Mouse (Mus musculus): ENCODE data around the gene Scn1b. TPM values are rescaled to one million over a fixed set of nuclear protein-coding genes. Genes with fewer than 3 reads are reported as not detected.

Gene Scn1b
- 9.4 and 10.4 TPM in 2 replicates for polyA plus RNA-seq (2015; fragmentation: Nextera tagmentation; extraction: Ambion mirVana)

GRCm38 (mm10) chr7:31126851-31127724 is at the start of gene Scn1b:
Scn1b (minus strand) TSS chr7:31127003.

GRCm38 (mm10) chr7:31155296-31156033 is 28.7 kb upstream of the Scn1b start, which contains the start of gene Gramd1a:
Gramd1a (minus strand) TSS chr7:31155896.

GRCm38 (mm10) chr7:31115182-31115581 is 11.6 kb downstream of the Scn1b start, which contains the start of gene Hpn:
Hpn (minus strand) TSS chr7:31115290.

GRCm38 (mm10) chr7:31076492-31076891 is 50.3 kb downstream of the Scn1b start, which contains the start of gene Fxyd3:
Fxyd3 (minus strand) TSS chr7:31076704.

Other genes with a start within 250 kb of the Scn1b start
- gene Cd22, start 246.7 kb downstream of the Scn1b start, polyA plus RNA-seq (2015; fragmentation: Nextera tagmentation; extraction: Ambion mirVana): 0.11 TPM in 1 of 2 replicates, not detected in the other
- gene Mag, start 212.1 kb downstream of the Scn1b start, polyA plus RNA-seq (2015; fragmentation: Nextera tagmentation; extraction: Ambion mirVana): 0.31 and 0.47 TPM in 2 replicates
- gene Hamp2, start 202.3 kb downstream of the Scn1b start, polyA plus RNA-seq (2015; fragmentation: Nextera tagmentation; extraction: Ambion mirVana): not detected in 2 replicates
- gene Hamp, start 183.0 kb downstream of the Scn1b start, polyA plus RNA-seq (2015; fragmentation: Nextera tagmentation; extraction: Ambion mirVana): not detected in 2 replicates
- 10.2 and 11.0 TPM in 2 replicates for gene Usf2, start 170.2 kb downstream of the Scn1b start, polyA plus RNA-seq (2015; fragmentation: Nextera tagmentation; extraction: Ambion mirVana)
- gene Lsr, start 153.5 kb downstream of the Scn1b start, polyA plus RNA-seq (2015; fragmentation: Nextera tagmentation; extraction: Ambion mirVana): 43.7 and 44.9 TPM in 2 replicates
- gene Fam187b, start 153.2 kb downstream of the Scn1b start, polyA plus RNA-seq (2015; fragmentation: Nextera tagmentation; extraction: Ambion mirVana): 4.2 and 4.5 TPM in 2 replicates
- 78.3 and 150 TPM in 2 replicates for gene Fxyd5, start 84.5 kb downstream of the Scn1b start, polyA plus RNA-seq (2015; fragmentation: Nextera tagmentation; extraction: Ambion mirVana)
- 2.0 and 2.2 TPM in 2 replicates for gene Fxyd7, start 75.5 kb downstream of the Scn1b start, polyA plus RNA-seq (2015; fragmentation: Nextera tagmentation; extraction: Ambion mirVana)
- 610 and 619 TPM in 2 replicates for gene Fxyd1, start 69.8 kb downstream of the Scn1b start, polyA plus RNA-seq (2015; fragmentation: Nextera tagmentation; extraction: Ambion mirVana)
- gene Lgi4, start 67.7 kb downstream of the Scn1b start, polyA plus RNA-seq (2015; fragmentation: Nextera tagmentation; extraction: Ambion mirVana): 0.72 and 1.1 TPM in 2 replicates
- gene Fxyd3, start 50.3 kb downstream of the Scn1b start, polyA plus RNA-seq (2015; fragmentation: Nextera tagmentation; extraction: Ambion mirVana): 300 and 316 TPM in 2 replicates
- 0.76 and 1.3 TPM in 2 replicates for gene Hpn, start 11.7 kb downstream of the Scn1b start, polyA plus RNA-seq (2015; fragmentation: Nextera tagmentation; extraction: Ambion mirVana)
- 30.1 and 32.6 TPM in 2 replicates for gene Gramd1a, start 28.9 kb upstream of the Scn1b start, polyA plus RNA-seq (2015; fragmentation: Nextera tagmentation; extraction: Ambion mirVana)
- not detected in 2 replicates for gene Scgb2b2, start 163.5 kb upstream of the Scn1b start, polyA plus RNA-seq (2015; fragmentation: Nextera tagmentation; extraction: Ambion mirVana)
- gene Scgb1b2, start 164.8 kb upstream of the Scn1b start, polyA plus RNA-seq (2015; fragmentation: Nextera tagmentation; extraction: Ambion mirVana): not detected in 2 replicates
- gene Scgb2b3, start 235.1 kb upstream of the Scn1b start, polyA plus RNA-seq (2015; fragmentation: Nextera tagmentation; extraction: Ambion mirVana): not detected in 2 replicates
- gene Scgb1b3, start 248.6 kb upstream of the Scn1b start, polyA plus RNA-seq (2015; fragmentation: Nextera tagmentation; extraction: Ambion mirVana): not detected in 2 replicates

Data from urinary bladder, postnatal 0 days (tissue).